Mouse (Mus musculus) kidney, postnatal 25 days (tissue): ENCODE data around the gene Rae1.

Source experiments
- DNase-seq, 2 experiments: peaks; one replicate each; pipeline ENCODE4 v3.0.0; 2021; ENCODE audit warnings: mixed read lengths in 2 of 2

Gene Rae1

GRCm38 (mm10) chr2:172996207-172996606 is 3.7 kb upstream of the Rae1 start:
- peak; percentile 84 to 91 for DNase-seq

DNA sequence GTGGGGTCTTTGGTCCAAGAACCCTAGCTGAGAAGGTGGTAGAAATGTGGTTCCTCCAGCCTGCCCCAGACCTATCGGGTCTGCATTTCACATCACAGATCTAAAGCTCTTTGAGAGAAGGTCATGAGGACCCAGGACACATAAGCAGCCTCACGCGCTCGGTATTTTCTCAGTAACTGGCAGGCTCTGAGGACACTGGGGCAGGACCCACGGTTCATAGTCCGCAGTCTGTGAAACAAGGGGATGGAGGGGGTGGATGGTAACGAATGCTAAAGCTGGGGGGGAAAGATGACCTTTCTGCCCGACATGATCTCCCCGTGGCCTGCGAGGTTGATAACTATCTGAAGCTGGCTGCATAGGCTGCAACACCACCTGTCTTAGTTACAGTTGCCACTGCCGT is 2.2 kb upstream of the Rae1 start:
- peak; percentile 49 to 72 for DNase-seq

DNA sequence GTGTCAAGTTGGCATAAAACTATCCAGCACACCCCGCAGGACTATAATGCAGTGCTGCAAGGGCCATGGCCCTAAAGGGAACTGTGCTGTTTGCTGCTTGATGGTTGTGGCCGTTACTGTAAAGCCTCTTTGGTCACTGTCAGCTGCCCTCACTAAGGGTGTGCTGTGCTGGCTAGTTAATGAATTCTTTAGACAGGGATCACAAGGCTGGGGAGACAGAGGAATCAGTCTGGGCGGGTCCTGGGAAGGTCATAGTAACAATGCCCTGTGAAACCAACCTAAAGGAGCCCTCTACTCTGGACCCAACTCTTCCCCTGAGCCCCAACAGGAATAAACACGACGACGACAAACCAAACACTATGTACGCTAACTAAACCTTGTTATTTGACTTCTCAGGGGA is 1.4 kb upstream of the Rae1 start:
- peak; percentile 48 to 75 for DNase-seq

- DNase-seq = peak; percentile 53 to 87
These were observed 352 bp downstream of the Rae1 start for GRCm38 (mm10) chr2:173000285-173000652.

DNA sequence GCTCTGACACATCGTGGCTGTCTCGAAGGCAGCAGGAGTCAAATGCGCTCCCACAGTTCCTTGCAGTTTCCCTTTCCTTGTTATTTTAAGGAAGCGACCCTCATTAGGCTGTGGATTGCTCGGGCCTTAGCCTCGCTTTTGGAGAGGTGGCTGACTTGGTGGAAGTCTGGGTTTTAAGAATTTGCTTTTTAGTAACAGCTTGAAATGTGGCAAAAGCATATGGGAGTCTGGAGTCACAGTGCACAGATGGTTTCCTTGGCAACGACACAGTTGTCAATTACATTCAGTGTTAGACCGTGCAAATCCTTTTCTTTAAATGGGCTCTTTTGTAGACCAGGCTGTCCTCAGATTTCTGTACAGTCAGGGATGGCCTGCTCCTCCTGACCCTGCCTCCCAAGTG is 1.0 kb downstream of the Rae1 start:
- DNase-seq = no peak

GRCm38 (mm10) chr2:173003737-173004136 is 3.8 kb downstream of the Rae1 start:
- DNase-seq = no peak

- DNase-seq = no peak
These were observed 10.4 kb downstream of the Rae1 start for GRCm38 (mm10) chr2:173010220-173010717.

- DNase-seq = no peak
These were observed 11.5 kb downstream of the Rae1 start for GRCm38 (mm10) chr2:173011440-173011839.

- no peak for DNase-seq
These were observed 14.9 kb downstream of the Rae1 start for GRCm38 (mm10) chr2:173014741-173015287.

- DNase-seq = no peak
These were observed 18.0 kb downstream of the Rae1 start for GRCm38 (mm10) chr2:173017940-173018339.

GRCm38 (mm10) chr2:173018618-173019017 is 18.7 kb downstream of the Rae1 start:
- DNase-seq = peak; percentile 33 to 69

DNA sequence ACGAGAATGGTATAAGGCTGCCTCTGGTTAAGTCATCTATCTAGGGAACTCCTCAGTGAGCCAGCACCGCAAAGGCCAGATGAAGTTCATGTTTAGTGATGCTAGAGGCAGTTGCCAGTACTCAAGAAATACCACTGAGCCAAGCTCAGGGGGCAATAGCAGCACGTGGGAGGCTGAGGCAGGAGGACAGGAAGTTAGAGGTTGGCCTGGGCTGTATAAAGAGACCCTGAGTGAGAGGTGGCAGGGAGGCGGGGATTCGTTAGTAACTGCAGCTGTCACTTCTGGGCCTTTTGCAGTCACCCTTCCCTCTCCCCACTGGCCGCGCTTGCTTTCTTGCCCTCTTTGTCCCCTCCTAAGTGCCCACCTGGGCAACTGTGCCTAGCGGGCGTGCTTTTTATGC is 19.4 kb downstream of the Rae1 start:
- DNase-seq = no peak

- DNase-seq = peak; percentile 94 to 95
These were observed 19.9 kb downstream of the Rae1 start for GRCm38 (mm10) chr2:173019790-173020189.

DNA sequence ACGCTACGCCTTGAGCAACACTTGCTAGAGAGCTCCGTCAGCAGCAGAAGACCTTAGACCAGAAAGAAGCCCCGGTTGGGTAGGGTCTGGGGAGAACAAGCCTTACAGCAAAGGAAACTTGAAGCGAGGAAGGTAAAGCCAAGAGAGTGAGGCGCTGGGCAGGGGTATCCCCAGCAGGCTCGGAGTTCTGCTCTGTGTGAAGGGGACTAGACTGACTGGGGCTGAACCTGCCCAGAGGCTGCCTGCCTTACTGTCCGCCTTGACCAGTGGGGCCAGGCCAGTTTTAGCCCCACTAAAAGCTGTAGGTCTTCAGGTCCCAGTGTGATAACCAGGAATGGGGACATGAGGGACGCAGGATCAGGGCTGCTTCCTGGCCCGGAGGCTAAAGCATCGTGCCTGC is 20.5 kb downstream of the Rae1 start, which contains the start of gene Rbm38:
Rbm38 (plus strand) TSS at position 69 of the 400 bp plus-strand sequence.
- no peak for DNase-seq

- DNase-seq = peak; percentile 95 to 97
These were observed 21.7 kb downstream of the Rae1 start for GRCm38 (mm10) chr2:173021633-173022055.

GRCm38 (mm10) chr2:173022056-173022681 is 22.3 kb downstream of the Rae1 start:
- peak; percentile 22 to 51 for DNase-seq

DNA sequence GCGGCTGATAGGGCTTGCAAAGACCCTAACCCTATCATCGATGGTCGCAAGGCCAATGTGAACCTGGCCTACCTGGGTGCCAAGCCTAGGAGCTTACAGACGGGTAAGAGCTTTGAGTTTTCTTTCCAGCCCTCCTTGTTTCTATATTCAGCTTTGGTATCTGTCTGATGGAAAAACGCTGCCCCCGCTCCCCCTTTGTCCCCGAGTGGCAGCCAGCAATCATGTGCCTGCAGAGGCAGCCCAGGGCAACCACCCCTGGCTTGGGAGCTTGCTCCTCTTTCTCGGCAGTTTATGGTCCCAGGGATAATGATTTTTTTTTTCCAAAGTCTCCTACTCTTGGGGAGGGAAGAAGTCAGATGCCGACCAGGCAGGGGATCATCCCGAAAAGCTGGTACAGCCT is 22.9 kb downstream of the Rae1 start:
- no peak for DNase-seq

DNA sequence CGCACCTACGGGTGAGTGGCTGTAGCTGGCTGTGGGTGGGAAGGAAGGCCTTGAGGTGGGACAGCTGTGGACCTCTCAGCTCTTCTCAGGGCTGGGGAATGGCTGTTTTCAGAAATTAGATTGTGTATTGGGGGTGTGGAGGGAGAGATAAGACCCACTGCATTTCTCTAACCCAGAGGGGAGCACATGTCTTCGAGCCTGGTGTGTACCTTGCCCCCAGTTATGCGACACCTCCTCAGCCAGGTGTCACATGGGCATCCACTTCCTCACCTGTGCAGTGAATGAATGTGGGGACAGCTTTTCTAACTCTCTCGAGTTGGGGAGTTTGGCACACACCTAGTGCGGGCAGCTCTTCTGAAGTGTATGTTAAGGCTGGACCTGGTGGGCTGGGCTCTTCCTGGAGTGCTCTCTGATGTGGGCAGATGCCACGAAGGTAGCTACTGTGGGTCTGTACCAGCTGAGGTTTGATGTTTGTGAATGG is 23.5 kb downstream of the Rae1 start:
- no peak for DNase-seq

- no peak for DNase-seq
These were observed 24.0 kb downstream of the Rae1 start for GRCm38 (mm10) chr2:173023966-173024365.

GRCm38 (mm10) chr2:173024392-173024791 is 24.5 kb downstream of the Rae1 start:
- DNase-seq = no peak

- DNase-seq = no peak
These were observed 25.0 kb downstream of the Rae1 start for GRCm38 (mm10) chr2:173024938-173025337.

DNA sequence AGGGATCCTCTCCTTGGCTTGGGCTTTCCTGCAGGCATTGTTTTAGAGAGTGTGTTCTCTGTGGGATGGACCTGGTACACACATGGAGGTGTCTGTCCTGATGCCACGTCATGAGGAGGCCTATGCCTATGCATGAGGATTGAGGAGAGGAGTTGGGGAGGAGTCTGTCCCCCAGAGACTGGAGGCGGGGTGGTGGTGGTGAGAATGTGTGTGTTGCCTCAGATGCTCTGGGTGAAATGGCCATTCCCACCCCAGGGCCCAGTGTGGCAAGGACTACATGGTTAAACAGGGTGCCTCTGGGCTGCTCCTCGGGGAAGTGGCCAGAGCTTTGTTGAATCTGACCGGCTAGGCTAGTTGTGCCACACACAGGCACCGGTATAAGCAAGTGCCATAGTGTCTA is 26.4 kb downstream of the Rae1 start:
- DNase-seq = no peak

- DNase-seq = no peak
These were observed 26.8 kb downstream of the Rae1 start for GRCm38 (mm10) chr2:173026688-173027131.

DNA sequence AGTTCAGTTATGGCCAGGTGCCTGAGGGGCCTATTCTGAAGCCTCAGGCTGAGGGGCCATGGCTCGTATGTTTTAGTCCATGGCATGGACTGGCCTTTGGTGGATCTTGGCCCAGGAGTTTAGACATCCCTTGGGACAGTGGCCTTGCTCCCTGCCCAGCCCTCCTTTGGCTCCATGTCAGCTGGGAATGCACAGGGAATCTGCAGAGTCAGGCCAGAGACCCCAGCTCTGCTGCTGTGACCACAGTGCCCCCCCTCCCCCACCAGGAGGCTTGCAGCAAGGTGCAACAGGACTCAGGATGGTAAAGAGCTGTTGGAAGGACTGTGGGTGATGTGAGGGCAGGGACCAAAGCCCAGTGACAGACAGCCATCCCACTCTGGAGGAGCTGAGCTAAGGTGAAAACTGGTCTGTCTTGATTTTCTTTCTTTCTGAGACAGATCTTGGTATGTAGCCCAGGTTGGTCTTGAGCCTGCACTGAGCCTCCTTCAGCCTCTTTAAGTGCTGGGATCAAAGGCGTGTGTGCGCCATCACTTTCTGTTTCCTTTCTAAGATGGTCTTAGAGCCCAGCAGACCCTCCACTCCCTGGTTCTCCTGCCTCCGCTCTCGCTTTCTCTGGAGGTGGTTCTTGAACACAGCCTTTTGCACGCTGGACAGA is 27.4 kb downstream of the Rae1 start:
- no peak for DNase-seq
